Mouse (Mus musculus) CD4-positive naive resting alpha-beta T cell, adult 57 days (primary cell): ENCODE measurements around the gene Wars2. TPM values are rescaled to one million over a fixed set of nuclear protein-coding genes. Genes with fewer than 3 reads are reported as not detected.

Source experiments
- total RNA-seq: library from RNA; stranded (reverse); gene quantifications from one replicate; pipeline ENCODE4 v1.2.4, GENCODE M21; 2023

Wars2 gene
- total RNA-seq: 12.1 TPM

DNA sequence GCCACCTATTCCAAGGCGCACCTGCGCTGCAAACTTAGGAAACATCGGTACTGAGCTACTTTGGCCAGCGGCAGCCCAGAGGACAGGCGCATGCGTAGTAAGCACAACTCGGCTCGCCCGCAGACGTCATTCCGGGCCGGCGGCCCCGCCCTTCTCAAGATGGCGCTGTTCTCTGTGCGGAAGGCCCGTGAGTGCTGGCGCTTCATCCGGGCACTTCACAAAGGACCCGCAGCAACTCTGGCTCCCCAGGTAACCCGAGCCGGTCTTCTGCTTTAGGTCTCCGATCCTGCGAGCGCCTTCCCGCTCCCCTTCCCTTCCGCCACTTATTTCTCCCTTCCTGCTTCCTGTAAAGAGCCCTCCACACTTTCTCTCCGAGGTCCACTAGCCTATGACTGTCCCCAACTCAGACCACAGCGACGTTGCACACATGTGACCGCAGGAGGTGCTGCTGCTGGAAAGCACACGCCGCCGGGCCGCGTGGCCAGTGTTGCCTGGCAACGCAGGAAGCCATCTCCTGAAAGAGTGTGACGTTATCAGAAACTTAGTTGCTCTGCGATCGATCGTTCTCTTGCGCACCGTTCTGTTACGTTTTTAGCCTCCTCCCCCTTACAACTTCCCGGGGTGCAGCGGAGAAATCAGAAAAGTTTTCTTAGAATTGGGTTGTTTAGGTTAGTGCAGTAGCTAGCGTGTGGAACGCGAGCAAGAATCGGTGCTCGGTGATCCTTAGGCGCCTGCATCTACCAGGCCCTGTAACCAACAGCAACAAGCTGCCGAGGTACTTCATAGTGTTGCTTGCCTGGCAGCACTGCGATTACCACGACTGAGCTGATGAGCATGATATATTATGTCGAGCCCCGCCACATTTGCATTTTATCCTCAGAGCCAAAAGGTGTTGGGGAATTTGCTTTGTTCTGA is at the start of gene Wars2:
Gene Wars2, plus strand, starts transcription at position 129 of the 915 bp plus-strand sequence.

DNA sequence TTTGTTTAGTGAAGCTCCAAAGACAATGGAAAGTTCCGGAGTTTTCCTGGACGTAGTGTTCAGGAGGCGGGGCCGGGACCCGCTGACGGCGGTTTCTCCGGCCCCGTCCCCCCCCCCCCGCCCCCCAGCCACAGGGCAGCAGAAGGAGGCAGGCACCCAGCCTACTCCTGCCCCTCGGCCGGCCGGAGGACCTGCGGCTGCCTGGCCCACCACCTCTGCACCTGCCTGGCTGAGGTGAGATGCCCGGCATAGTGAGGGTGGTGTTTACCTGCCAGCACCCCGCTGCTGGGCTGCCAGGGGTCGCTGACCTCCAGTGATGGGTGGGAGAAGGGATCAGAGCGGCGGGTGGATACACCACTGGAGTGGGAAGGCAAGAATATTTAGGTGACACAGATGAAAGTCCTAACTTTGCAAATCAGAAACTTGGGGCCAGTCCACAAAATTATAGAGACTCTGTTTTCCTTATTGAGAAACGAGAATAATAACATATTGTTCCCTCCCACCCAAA is 99.4 kb downstream of the Wars2 start, which contains the start of gene Tbx15:
Gene Tbx15, plus strand, starts transcription at position 169 of the 508 bp plus-strand sequence.

Other genes with a start within 250 kb of the Wars2 start
- gene Hao2, start 247.8 kb upstream of the Wars2 start, total RNA-seq: not detected
- gene Tbx15, start 99.3 kb downstream of the Wars2 start, total RNA-seq: not detected